Mouse (Mus musculus) spleen, embryonic (tissue): ENCODE measurements around the gene Rnf186.
"Not testable (repeated sequence)": the region's sequence is repeated elsewhere in the genome, so short reads cannot be mapped to it uniquely, and the experiment has no call there.

ENCODE experiments used
- CTCF ChIA-PET: fragments of 350-600 bp; sonication (Branson Sonifier 250); formaldehyde crosslinking; loops from one replicate; lab custom pipeline; 2022; lab: Charles Lee

Rnf186 gene

GRCm38 (mm10) chr4:138971371-138971770 lies 4.5 kb downstream of the Rnf186 start:
- CTCF ChIA-PET = no interaction called here

- CTCF ChIA-PET = interaction anchor here (0.6 kb wide), 1 partner anchor 196 kb away, joined by 3 read pairs; no protein-coding TSS in a partner anchor
Observed at GRCm38 (mm10) chr4:138972139-138972826, 5.4 kb downstream of the Rnf186 start.

- CTCF ChIA-PET = interaction anchor here (0.5 kb wide), 1 partner anchor 91 kb away, joined by 3 read pairs; no protein-coding TSS in a partner anchor
Observed at GRCm38 (mm10) chr4:138972827-138973718, 6.2 kb downstream of the Rnf186 start, which contains the start of gene Tmco4. Gene Tmco4 (plus strand): TSS chr4:138972888.

- CTCF ChIA-PET = interaction anchor here (0.5 kb wide), 1 partner anchor 92 kb away, joined by 3 read pairs; no protein-coding TSS in a partner anchor
Observed at GRCm38 (mm10) chr4:138973719-138974115, 6.8 kb downstream of the Rnf186 start.

GRCm38 (mm10) chr4:138974540-138974939 lies 7.6 kb downstream of the Rnf186 start:
- CTCF ChIA-PET = not testable (repeated sequence)

- CTCF ChIA-PET = no interaction called here
Observed at GRCm38 (mm10) chr4:138975194-138975593, 8.3 kb downstream of the Rnf186 start.

- CTCF ChIA-PET = interaction anchor here (0.7 kb wide), 1 partner anchor 38 kb away, joined by 4 read pairs; no protein-coding TSS in a partner anchor
Observed at GRCm38 (mm10) chr4:138976046-138976445, 9.1 kb downstream of the Rnf186 start.

- CTCF ChIA-PET = no interaction called here
Observed at GRCm38 (mm10) chr4:138980021-138980420, 13.1 kb downstream of the Rnf186 start.

- CTCF ChIA-PET = no interaction called here
Observed at GRCm38 (mm10) chr4:138980771-138981420, 14.0 kb downstream of the Rnf186 start.

- CTCF ChIA-PET = no interaction called here
Observed at GRCm38 (mm10) chr4:138983422-138983821, 16.5 kb downstream of the Rnf186 start.

- CTCF ChIA-PET = interaction anchor here (0.7 kb wide), 1 partner anchor 1634 kb away, joined by 4 read pairs; no protein-coding TSS in a partner anchor
Observed at GRCm38 (mm10) chr4:138984744-138985143, 17.8 kb downstream of the Rnf186 start.

- CTCF ChIA-PET = interaction anchor here (0.6 kb wide), 1 partner anchor 28 kb away, joined by 10 read pairs; no protein-coding TSS in a partner anchor
Observed at GRCm38 (mm10) chr4:138986280-138986679, 19.4 kb downstream of the Rnf186 start.

GRCm38 (mm10) chr4:138994389-138994788 lies 27.5 kb downstream of the Rnf186 start:
- CTCF ChIA-PET = no interaction called here

GRCm38 (mm10) chr4:138996410-138996809 lies 29.5 kb downstream of the Rnf186 start:
- CTCF ChIA-PET = no interaction called here

- CTCF ChIA-PET = no interaction called here
Observed at GRCm38 (mm10) chr4:138997121-138997520, 30.2 kb downstream of the Rnf186 start.

GRCm38 (mm10) chr4:138998611-138999010 lies 31.7 kb downstream of the Rnf186 start:
- CTCF ChIA-PET = no interaction called here

GRCm38 (mm10) chr4:139001026-139001425 lies 34.1 kb downstream of the Rnf186 start:
- CTCF ChIA-PET = no interaction called here

GRCm38 (mm10) chr4:139001433-139001832 lies 34.5 kb downstream of the Rnf186 start:
- CTCF ChIA-PET = no interaction called here

GRCm38 (mm10) chr4:139004067-139004466 lies 37.2 kb downstream of the Rnf186 start:
- CTCF ChIA-PET = no interaction called here

GRCm38 (mm10) chr4:139005214-139005613 lies 38.3 kb downstream of the Rnf186 start:
- CTCF ChIA-PET = no interaction called here

- CTCF ChIA-PET = no interaction called here
Observed at GRCm38 (mm10) chr4:139007353-139007752, 40.4 kb downstream of the Rnf186 start.
